Mouse (Mus musculus) stomach, embryonic 16.5 days (tissue): Measurements from ENCODE around the gene Ppp1cc. TPM values are rescaled to one million over a fixed set of nuclear protein-coding genes. Genes with fewer than 3 reads are reported as not detected.
"Not testable (repeated sequence)": the region's sequence is repeated elsewhere in the genome, so short reads cannot be mapped to it uniquely, and the experiment has no call there.

ENCODE experiments used
- ATAC-seq: fragments of 200-750 bp; cut with Nextera tagmentation; 2 replicates; pipeline ENCODE4 v1.8.0; 2017; ENCODE audit warnings: moderate number of reproducible peaks, moderate TSS enrichment; ENCODE audit not compliant: insufficient read depth, low FRiP score
- H3K27ac ChIP-seq: fragments of 300-500 bp; sonication (generic); 2 replicates; pipeline ENCODE4 v1.5.1; 2014; ENCODE audit warnings: low read length
- H3K27me3 ChIP-seq: fragments of 300-500 bp; sonication (generic); 2 replicates; pipeline ENCODE4 v1.6.1; 2014; ENCODE audit warnings: low read length, control low read depth, mixed read lengths; ENCODE audit not compliant: control insufficient read depth, insufficient read depth
- H3K36me3 ChIP-seq: fragments of 300-500 bp; sonication (generic); 2 replicates; pipeline ENCODE4 v1.6.1; 2014; ENCODE audit warnings: low read length; ENCODE audit not compliant: control insufficient read depth, insufficient read depth
- H3K4me1 ChIP-seq: fragments of 300-500 bp; sonication (generic); 2 replicates; pipeline ENCODE4 v1.6.1; 2014; ENCODE audit warnings: low read length, control low read depth, mixed read lengths; ENCODE audit not compliant: control insufficient read depth, insufficient read depth
- H3K4me2 ChIP-seq: fragments of 300-500 bp; sonication (generic); 2 replicates; pipeline ENCODE4 v1.6.1; 2014; ENCODE audit warnings: low read depth, low read length, mixed read lengths
- H3K4me3 ChIP-seq: fragments of 300-500 bp; sonication (generic); replicated peaks from 2 replicates; pipeline ENCODE4 v1.5.1; 2014; ENCODE audit warnings: mild to moderate bottlenecking, low read length
- H3K9ac ChIP-seq: fragments of 300-500 bp; sonication (generic); 2 replicates; pipeline ENCODE4 v1.6.1; 2014; ENCODE audit warnings: low read length
- H3K9me3 ChIP-seq: fragments of 300-500 bp; sonication (generic); replicated peaks from 2 replicates; pipeline ENCODE4 v1.6.1; 2016; ENCODE audit warnings: low read length, control low read depth; ENCODE audit not compliant: control insufficient read depth
- WGBS: fragments of 180-500 bp; shearing (Covaris S2); extraction: QIAGEN DNeasy Blood & Tissue Kit; methylation state at CpG from one replicate; pipeline ENCODE4 v1.1.7; 2014; 5-methylcytosine and 5-hydroxymethylcytosine counted together
- polyA plus RNA-seq: library from polyadenylated mRNA; unstranded; fragments of >200 nt; fragmentation: Nextera tagmentation; extraction: Ambion mirVana; gene quantifications from 2 replicates; pipeline ENCODE4 v1.2.1, GENCODE M21; 2015

Ppp1cc gene
- polyA plus RNA-seq, 1 experiment from 2014 or later, result 171 TPM

- H3K27ac ChIP-seq, result no peak overlapping the region
- no peaks in the 10 kb centered on the region for H3K4me1 ChIP-seq
- 46% methylated on average over 2 of the region's 2 CpGs for WGBS
- H3K27me3 ChIP-seq, result no peaks in the 10 kb centered on the region
- no peak overlapping the region for H3K9ac ChIP-seq
- H3K36me3 ChIP-seq, result peaks cover 25% of the 10 kb centered on the region
- H3K9me3 ChIP-seq, result no peaks in the 10 kb centered on the region
- no peak for ATAC-seq
- no peak overlapping the region for H3K4me2 ChIP-seq
- H3K4me3 ChIP-seq, result no peak overlapping the region
These were observed 17.3 kb downstream of the Ppp1cc start for GRCm38 (mm10) chr5:122175402-122175801.

GRCm38 (mm10) chr5:122175961-122176360, 17.9 kb downstream of the Ppp1cc start:
- H3K27ac ChIP-seq, result no peak overlapping the region
- H3K4me1 ChIP-seq, result no peaks in the 10 kb centered on the region
- no peaks in the 10 kb centered on the region for H3K9me3 ChIP-seq
- H3K27me3 ChIP-seq, result no peaks in the 10 kb centered on the region
- no peak overlapping the region for H3K4me3 ChIP-seq
- peaks cover 20% of the 10 kb centered on the region for H3K36me3 ChIP-seq
- H3K9ac ChIP-seq, result no peak overlapping the region
- WGBS, result 85% methylated on average over 7 of the region's 7 CpGs
- H3K4me2 ChIP-seq, result no peak overlapping the region
- no peak for ATAC-seq

DNA sequence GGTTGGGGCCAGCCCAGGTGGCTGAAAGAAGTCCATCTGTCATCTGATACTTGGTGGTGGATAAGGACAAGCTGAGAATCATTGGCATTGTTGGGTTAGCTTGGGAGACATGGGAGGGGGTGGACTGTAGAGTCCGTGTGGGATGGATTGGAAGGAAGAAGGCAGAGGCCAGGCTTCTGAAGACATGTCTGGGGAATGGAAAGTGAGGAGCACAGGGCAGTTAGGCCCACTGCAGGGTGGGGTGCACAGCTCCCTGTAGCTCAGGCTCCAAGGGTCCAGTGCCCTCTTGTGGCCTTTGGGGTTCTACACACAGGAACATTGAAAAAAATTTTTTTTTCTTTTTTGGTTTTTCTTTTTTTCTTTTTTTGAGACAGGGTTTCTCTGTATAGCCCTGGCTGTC, 18.3 kb downstream of the Ppp1cc start:
- Histone ChIP-seq H3K4me2 (no peak overlapping the region), H3K36me3 (peaks cover 16% of the 10 kb centered on the region; the same call in 1 of the 2 replicates), H3K9ac (no peak overlapping the region), H3K27ac (no peak overlapping the region), H3K4me1 (no peaks in the 10 kb centered on the region), H3K27me3 (no peaks in the 10 kb centered on the region), H3K4me3 (no peak overlapping the region), H3K9me3 (no peaks in the 10 kb centered on the region)
- WGBS, result 25% methylated on average over 1 of the region's 1 CpGs
- ATAC-seq, result peak; percentile 54; the same call in 1 of the 2 replicates

GRCm38 (mm10) chr5:122179665-122180064, 21.6 kb downstream of the Ppp1cc start:
- Histone ChIP-seq H3K9me3 (no peaks in the 10 kb centered on the region), H3K9ac (no peak overlapping the region), H3K4me1 (no peaks in the 10 kb centered on the region), H3K27ac (no peak overlapping the region), H3K4me3 (no peak overlapping the region), H3K4me2 (no peak overlapping the region), H3K27me3 (no peaks in the 10 kb centered on the region), H3K36me3 (0 out of 2 replicates have a peak, but pooled peaks cover 3% of the 10 kb centered on the region)
- ATAC-seq, result peak; percentile 57; the same call in 1 of the 2 replicates
- 60% methylated on average over 6 of the region's 6 CpGs for WGBS

GRCm38 (mm10) chr5:122184283-122184806, 26.3 kb downstream of the Ppp1cc start:
- Histone ChIP-seq H3K27ac (no peak overlapping the region), H3K27me3 (no peaks in the 10 kb centered on the region), H3K9ac (no peak overlapping the region), H3K4me3 (no peak overlapping the region), H3K4me2 (no peak overlapping the region), H3K4me1 (no peaks in the 10 kb centered on the region), H3K36me3 (no peaks in the 10 kb centered on the region), H3K9me3 (no peaks in the 10 kb centered on the region)
- no peak for ATAC-seq
- 79% methylated on average over 7 of the region's 7 CpGs for WGBS

- H3K4me1 ChIP-seq, H3K9me3 ChIP-seq, H3K36me3 ChIP-seq, H3K4me3 ChIP-seq, ATAC-seq, H3K27ac ChIP-seq, H3K4me2 ChIP-seq, H3K9ac ChIP-seq, H3K27me3 ChIP-seq: not testable (repeated sequence)
- WGBS, result 86% methylated on average over 6 of the region's 6 CpGs
These were observed 26.8 kb downstream of the Ppp1cc start for GRCm38 (mm10) chr5:122184858-122185257.

GRCm38 (mm10) chr5:122189115-122189514, 31.0 kb downstream of the Ppp1cc start:
- 44% methylated on average over 3 of the region's 3 CpGs for WGBS
- Histone ChIP-seq H3K4me1 (no peaks in the 10 kb centered on the region), H3K9me3 (no peaks in the 10 kb centered on the region), H3K27ac (no peak overlapping the region), H3K4me2 (no peak overlapping the region), H3K4me3 (no peak overlapping the region), H3K27me3 (no peaks in the 10 kb centered on the region), H3K9ac (no peak overlapping the region), H3K36me3 (no peaks in the 10 kb centered on the region)
- no peak for ATAC-seq

DNA sequence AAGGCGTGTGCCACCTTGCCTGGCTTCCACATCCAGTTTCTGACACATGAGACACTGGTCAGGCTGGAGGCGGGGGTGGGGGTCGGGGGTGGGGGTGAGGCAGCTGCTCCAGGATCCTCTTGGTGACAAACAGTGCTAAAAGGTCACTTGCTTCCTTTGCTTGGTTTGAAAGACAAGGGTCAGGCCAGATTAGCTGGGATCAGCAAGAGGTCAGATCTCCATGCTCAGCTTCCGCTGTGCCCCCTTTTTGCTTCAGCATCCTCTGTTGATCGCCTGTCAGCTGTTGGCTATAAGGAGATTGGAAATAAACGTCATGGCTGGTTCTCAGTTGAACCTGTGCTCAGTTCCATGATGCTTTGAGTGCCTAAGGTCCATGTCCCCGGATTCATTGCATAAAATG, 32.4 kb downstream of the Ppp1cc start:
- Histone ChIP-seq H3K27ac (no peak overlapping the region), H3K4me3 (no peak overlapping the region), H3K9ac (no peak overlapping the region), H3K4me2 (no peak overlapping the region), H3K4me1 (no peaks in the 10 kb centered on the region), H3K36me3 (no peaks in the 10 kb centered on the region), H3K27me3 (no peaks in the 10 kb centered on the region), H3K9me3 (no peaks in the 10 kb centered on the region)
- ATAC-seq, result no peak
- 66% methylated on average over 7 of the region's 7 CpGs for WGBS

- no peaks in the 10 kb centered on the region for H3K9me3 ChIP-seq
- H3K4me3 ChIP-seq, result no peak overlapping the region
- H3K27ac ChIP-seq, result no peak overlapping the region
- H3K36me3 ChIP-seq, result no peaks in the 10 kb centered on the region
- no peak for ATAC-seq
- H3K27me3 ChIP-seq, result no peaks in the 10 kb centered on the region
- H3K4me2 ChIP-seq, result no peak overlapping the region
- H3K9ac ChIP-seq, result no peak overlapping the region
- 56% methylated on average over 12 of the region's 12 CpGs for WGBS
- no peaks in the 10 kb centered on the region for H3K4me1 ChIP-seq
These were observed 33.4 kb downstream of the Ppp1cc start for GRCm38 (mm10) chr5:122191269-122192063.
